Mouse (Mus musculus) liver, adult 2 months (tissue): Measurements from ENCODE around the gene Gins1. TPM values are rescaled to one million over a fixed set of nuclear protein-coding genes. Genes with fewer than 3 reads are reported as not detected.

Source experiments
- DNase-seq: peaks from one replicate; pipeline ENCODE4 v3.0.0-alpha.2; 2011; ENCODE audit warnings: low read depth, low spot score; ENCODE audit errors: extremely low read depth
- H3K27ac ChIP-seq: fragments of 200-500 bp; replicated peaks from 2 replicates; pipeline ENCODE4 v1.5.1; 2012; ENCODE audit warnings: low read depth, mild to moderate bottlenecking, control low read depth, inconsistent platforms, low read length; ENCODE audit not compliant: insufficient read depth
- H3K27me3 ChIP-seq: fragments of 200-500 bp; 2 replicates; pipeline ENCODE4 v1.6.1; 2012; ENCODE audit warnings: mild to moderate bottlenecking, moderate library complexity, low read length, inconsistent platforms; ENCODE audit not compliant: control insufficient read depth, insufficient read depth
- H3K36me3 ChIP-seq: fragments of 200-500 bp; 2 replicates; pipeline ENCODE4 v1.6.1; 2012; ENCODE audit warnings: low read length, inconsistent platforms; ENCODE audit not compliant: control insufficient read depth, insufficient read depth
- H3K4me1 ChIP-seq: fragments of 200-500 bp; 2 replicates; pipeline ENCODE4 v1.6.1; 2011; ENCODE audit warnings: low read length; ENCODE audit not compliant: control insufficient read depth, insufficient read depth
- H3K4me3 ChIP-seq: fragments of 200-500 bp; 2 replicates; pipeline ENCODE4 v1.5.1; 2011; ENCODE audit warnings: low read depth, mild to moderate bottlenecking, control low read depth, low read length, moderate library complexity; ENCODE audit not compliant: insufficient read depth
- H3K79me2 ChIP-seq: fragments of 200-500 bp; 2 replicates; pipeline ENCODE4 v1.6.1; 2012; ENCODE audit warnings: inconsistent platforms, mild to moderate bottlenecking, low read length, moderate library complexity; ENCODE audit not compliant: control insufficient read depth, insufficient read depth
- H3K9ac ChIP-seq: fragments of 200-500 bp; 2 replicates; pipeline ENCODE4 v1.6.1; 2012; ENCODE audit warnings: low read depth, mild to moderate bottlenecking, control low read depth, inconsistent platforms, low read length
- CTCF ChIP-seq: fragments of 200-500 bp; IDR thresholded peaks from 2 replicates; pipeline ENCODE4 v1.5.1; 2011; ENCODE audit warnings: low read depth, low read length, control low read depth
- POLR2A ChIP-seq: fragments of 200-500 bp; IDR thresholded peaks from 2 replicates; pipeline ENCODE4 v1.6.1; 2011; ENCODE audit warnings: low read length, control low read depth; ENCODE audit not compliant: insufficient read depth; ENCODE audit errors: extremely low read depth
- WGBS: fragments of 180-500 bp; shearing (Covaris S2); methylation state at CpG from one replicate; pipeline ENCODE4 v1.1.7; 2018; 5-methylcytosine and 5-hydroxymethylcytosine counted together
- polyA plus RNA-seq: library from polyadenylated mRNA; depleted of rRNA; stranded (reverse); fragments of >200 nt; gene quantifications from 2 replicates; pipeline ENCODE4 v1.2.3, GENCODE M21; 2012
- total RNA-seq: library from RNA; depleted of rRNA; stranded (reverse); fragments of >200 nt; gene quantifications from 2 replicates; pipeline ENCODE4 v1.2.3, GENCODE M21; 2014

Gins1 gene
- total and polyA plus RNA-seq, 2 experiments = 2.0 to 5.4 TPM

- H3K36me3 ChIP-seq = no peaks in the 10 kb centered on the region
- H3K4me3 ChIP-seq = no peak overlapping the region
- no peaks in the 10 kb centered on the region for H3K4me1 ChIP-seq
- no peak overlapping the region for H3K9ac ChIP-seq
- DNase-seq = no peak
- no peak overlapping the region for H3K27ac ChIP-seq
- H3K79me2 ChIP-seq = peaks cover 2% of the 10 kb centered on the region; the same call in 1 of the 2 replicates
- WGBS = 70% methylated on average over 1 of the region's 1 CpGs
- no peaks in the 10 kb centered on the region for H3K27me3 ChIP-seq
- TF ChIP-seq CTCF = no peak
- no peak for TF ChIP-seq POLR2A
These were observed 35.8 kb upstream of the Gins1 start for GRCm38 (mm10) chr2:150869446-150869845.

GRCm38 (mm10) chr2:150874508-150874907, 30.7 kb upstream of the Gins1 start:
- TF ChIP-seq CTCF = no peak
- no peak for TF ChIP-seq POLR2A
- Histone ChIP-seq H3K4me1 (no peaks in the 10 kb centered on the region), H3K79me2 (no peaks in the 10 kb centered on the region; the same call in 1 of the 2 replicates), H3K9ac (no peak overlapping the region), H3K27ac (no peak overlapping the region), H3K27me3 (no peaks in the 10 kb centered on the region), H3K4me3 (no peak overlapping the region), H3K36me3 (no peaks in the 10 kb centered on the region)
- no peak for DNase-seq
- 94% methylated on average over 1 of the region's 1 CpGs for WGBS

- 98% methylated on average over 1 of the region's 1 CpGs for WGBS
These were observed 30.0 kb upstream of the Gins1 start for GRCm38 (mm10) chr2:150875226-150875625.

GRCm38 (mm10) chr2:150877561-150877960, 27.6 kb upstream of the Gins1 start:
- 90% methylated on average over 4 of the region's 4 CpGs for WGBS
- Histone ChIP-seq H3K4me1 (no peaks in the 10 kb centered on the region), H3K36me3 (no peaks in the 10 kb centered on the region)

More at GRCm38 (mm10) chr2:150875226-150875625, 30.0 kb upstream of the Gins1 start:
- no peaks in the 10 kb centered on the region; the same call in 1 of the 2 replicates for H3K79me2 ChIP-seq
- DNase-seq = no peak
- no peaks in the 10 kb centered on the region for H3K36me3 ChIP-seq
- no peak overlapping the region for H3K4me3 ChIP-seq
- no peak for TF ChIP-seq CTCF
- no peak for TF ChIP-seq POLR2A
- H3K4me1 ChIP-seq = no peaks in the 10 kb centered on the region
- H3K27me3 ChIP-seq = no peaks in the 10 kb centered on the region
- H3K27ac ChIP-seq = no peak overlapping the region
- H3K9ac ChIP-seq = no peak overlapping the region

GRCm38 (mm10) chr2:150884075-150884778, 21.0 kb upstream of the Gins1 start:
- Histone ChIP-seq H3K9ac (no peak overlapping the region), H3K4me1 (peaks cover 2% of the 10 kb centered on the region; the same call in 1 of the 2 replicates), H3K27me3 (no peaks in the 10 kb centered on the region), H3K27ac (no peak overlapping the region), H3K36me3 (no peaks in the 10 kb centered on the region), H3K79me2 (peaks cover 11% of the 10 kb centered on the region; the same call in 1 of the 2 replicates), H3K4me3 (no peak overlapping the region)
- TF ChIP-seq CTCF = no peak
- no peak for TF ChIP-seq POLR2A
- no peak for DNase-seq
- 97% methylated on average over 8 of the region's 8 CpGs for WGBS

More at GRCm38 (mm10) chr2:150877561-150877960, 27.6 kb upstream of the Gins1 start:
- no peak for DNase-seq
- H3K9ac ChIP-seq = no peak overlapping the region
- H3K4me3 ChIP-seq = no peak overlapping the region
- no peaks in the 10 kb centered on the region; the same call in 1 of the 2 replicates for H3K79me2 ChIP-seq
- no peak overlapping the region for H3K27ac ChIP-seq
- TF ChIP-seq POLR2A (no peak), CTCF (no peak)
- H3K27me3 ChIP-seq = no peaks in the 10 kb centered on the region

GRCm38 (mm10) chr2:150884779-150885110, 20.5 kb upstream of the Gins1 start:
- TF ChIP-seq CTCF = no peak
- TF ChIP-seq POLR2A = no peak
- WGBS = 100% methylated on average over 1 of the region's 1 CpGs

More at GRCm38 (mm10) chr2:150884779-150885110, 20.5 kb upstream of the Gins1 start:
- H3K9ac ChIP-seq = no peak overlapping the region
- peaks cover 11% of the 10 kb centered on the region; the same call in 1 of the 2 replicates for H3K79me2 ChIP-seq
- no peaks in the 10 kb centered on the region for H3K27me3 ChIP-seq
- H3K36me3 ChIP-seq = no peaks in the 10 kb centered on the region
- no peak overlapping the region for H3K27ac ChIP-seq
- DNase-seq = no peak
- no peak overlapping the region for H3K4me3 ChIP-seq
- H3K4me1 ChIP-seq = peaks cover 2% of the 10 kb centered on the region; the same call in 1 of the 2 replicates
